Comparison of ENCODE assay signal across 9 mouse cellular contexts in the genomic region with DNA sequence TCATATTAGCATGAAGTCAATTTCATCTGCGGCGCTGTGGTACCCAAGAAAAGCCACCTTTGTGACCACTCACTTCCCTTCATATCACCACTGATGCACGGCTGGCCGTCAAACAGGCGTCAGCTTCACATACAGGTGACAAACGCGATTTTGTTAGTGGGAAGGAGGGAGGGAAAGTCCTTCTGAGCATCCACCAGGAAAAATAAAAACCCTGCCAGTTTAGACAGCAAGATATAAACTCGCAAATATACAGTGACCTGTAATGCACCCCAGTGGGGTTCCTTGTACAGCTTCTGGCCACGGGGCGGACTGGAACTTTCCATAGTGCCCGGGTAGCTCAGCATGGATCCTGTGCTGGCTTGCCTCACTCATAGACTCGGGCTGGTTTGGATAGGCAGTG.
DNase-seq lines count a peak whose midpoint lies in the region; ATAC-seq and TF ChIP-seq lines count a peak whose summit lies in the region.
"Had no signal": no experiment of that assay in that cellular context is flagged by ENCODE, and none has a peak within 500 bp of the region (broad histone marks: within the 10 kb centered on the region; RNA-seq: fewer than 3 reads in every experiment).

No protein-coding gene starts in this region.

- intact Hi-C loops in gastrocnemius, adult 2 months (cut with DNase I) = loop anchor here (2.0 kb wide), 2 partner anchors 29 to 31 kb away; no protein-coding TSS in a partner anchor
- intact Hi-C loops in gastrocnemius, postnatal 14 days (cut with DNase I; ENCODE audit: low total_unique reads) = no loop called here

- peak overlapping the region; percentile 25 for H3K4me2 ChIP-seq in hindbrain, embryonic 12.5 days (replicated peaks)
- peak overlapping the region; percentile 38; the same call in 1 of the 2 replicates for H3K4me2 ChIP-seq in midbrain, postnatal 0 days (ENCODE audit: low read depth, low read length, poor library complexity, severe bottlenecking)
- H3K4me2 ChIP-seq: liver, embryonic 13.5 days had no signal

- no peak for DNase-seq in gastrocnemius, adult 2 months
- DNase-seq in gastrocnemius, postnatal 14 days = no peak
- no peak for DNase-seq in layer of hippocampus, adult 2 months (ENCODE audit: low spot score in 2 of 2)
- no peak for DNase-seq in layer of hippocampus, postnatal 36 days
- DNase-seq in midbrain, postnatal 0 days (ENCODE audit: low spot score) = no peak
- no peak for DNase-seq in adrenal gland, adult 18-20 months (ENCODE audit: low spot score in 2 of 2)
- DNase-seq: liver, embryonic 13.5 days had no signal

- peak overlapping the region; percentile 58 for H3K4me3 ChIP-seq in gastrocnemius, adult 2 months
- H3K4me3 ChIP-seq in layer of hippocampus, adult 2 months = peak overlapping the region; percentile 32; the same call in 1 of the 2 replicates
- H3K4me3 ChIP-seq in hindbrain, embryonic 12.5 days = no peak overlapping the region
- H3K4me3 ChIP-seq in midbrain, postnatal 0 days (ENCODE audit: low read depth, low read length) = no peak overlapping the region
- H3K4me3 ChIP-seq: liver, embryonic 13.5 days had no signal

- 0 out of 2 replicates have a peak overlapping the region, but pooled peaks have one; percentile 32 for H3K9ac ChIP-seq in hindbrain, embryonic 12.5 days
- H3K9ac ChIP-seq in midbrain, postnatal 0 days (replicated peaks; ENCODE audit: low read length, poor library complexity, severe bottlenecking) = no peak overlapping the region
- H3K9ac ChIP-seq: liver, embryonic 13.5 days had no signal

- H3K27me3 ChIP-seq in hindbrain, embryonic 12.5 days = no peaks in the 10 kb centered on the region
- no peaks in the 10 kb centered on the region for H3K27me3 ChIP-seq in midbrain, postnatal 0 days (ENCODE audit: insufficient read depth, low read length)
- H3K27me3 ChIP-seq: liver, embryonic 13.5 days had no signal

- TF ChIP-seq CTCF in gastrocnemius, adult 2 months (IDR thresholded peaks at IDR 0.05) = no peak
- no peak for TF ChIP-seq CTCF in layer of hippocampus, adult 2 months (conservative IDR thresholded peaks at IDR 0.05)
- no peak for TF ChIP-seq CTCF in midbrain, postnatal 0 days (IDR thresholded peaks at IDR 0.05)

- H3K4me1 ChIP-seq in hindbrain, embryonic 12.5 days = peaks cover 73% of the 10 kb centered on the region
- H3K4me1 ChIP-seq in midbrain, postnatal 0 days (ENCODE audit: insufficient read depth, low read length) = peaks cover 47% of the 10 kb centered on the region

- H3K36me3 ChIP-seq in hindbrain, embryonic 12.5 days = peaks cover 1% of the 10 kb centered on the region; the same call in 1 of the 2 replicates
- H3K36me3 ChIP-seq in midbrain, postnatal 0 days (ENCODE audit: insufficient read depth, low read length) = no peaks in the 10 kb centered on the region

- WGBS in hindbrain, embryonic 12.5 days = 58% methylated on average over 12 of the region's 12 CpGs
- WGBS in midbrain, postnatal 0 days = 43% methylated on average over 12 of the region's 12 CpGs

- H3K9me3 ChIP-seq in hindbrain, embryonic 12.5 days (replicated peaks) = no peaks in the 10 kb centered on the region
- H3K9me3 ChIP-seq in midbrain, postnatal 0 days (ENCODE audit: low read length) = no peaks in the 10 kb centered on the region
- H3K9me3 ChIP-seq: liver, embryonic 13.5 days had no signal

- ATAC-seq in hindbrain, embryonic 12.5 days (ENCODE audit: low FRiP score) = no peak
- no peak for ATAC-seq in midbrain, postnatal 0 days (ENCODE audit: low FRiP score)
- no peak for ATAC-seq in megakaryocyte progenitor cell, adult 5-6 weeks (replicated peaks; ENCODE audit: poor library complexity)

- H3K27ac ChIP-seq in gastrocnemius, adult 2 months = peak overlapping the region; percentile 88
- H3K27ac ChIP-seq in layer of hippocampus, adult 2 months = peak overlapping the region; percentile 93
- peak overlapping the region; percentile 76 for H3K27ac ChIP-seq in hindbrain, embryonic 12.5 days
- H3K27ac ChIP-seq in midbrain, postnatal 0 days (ENCODE audit: low read depth, low read length) = peak overlapping the region; percentile 60
- H3K27ac ChIP-seq: liver, embryonic 13.5 days had no signal

Comparison
In these comparisons a context has a peak if more than half of its experiments do, and no peak if none do; other contexts are left out.
1. H3K4me3 ChIP-seq: peak in gastrocnemius, adult 2 months (single experiment) and layer of hippocampus, adult 2 months (single experiment); none in hindbrain, embryonic 12.5 days (single experiment) and midbrain, postnatal 0 days (single experiment).
2. Peak in every context shown above with its lines, with median percentiles within 50 percentile points of each other: H3K27ac ChIP-seq.